Mouse (Mus musculus): ENCODE measurements around the gene 4930522H14Rik. TPM values are rescaled to one million over a fixed set of nuclear protein-coding genes. Genes with fewer than 3 reads are reported as not detected.
A peak's percentile ranks its signal among the peaks of the same experiment; 100 is the strongest.

Gene 4930522H14Rik
- polyA plus RNA-seq, 1 experiment from 2014 or later: not detected

DNA sequence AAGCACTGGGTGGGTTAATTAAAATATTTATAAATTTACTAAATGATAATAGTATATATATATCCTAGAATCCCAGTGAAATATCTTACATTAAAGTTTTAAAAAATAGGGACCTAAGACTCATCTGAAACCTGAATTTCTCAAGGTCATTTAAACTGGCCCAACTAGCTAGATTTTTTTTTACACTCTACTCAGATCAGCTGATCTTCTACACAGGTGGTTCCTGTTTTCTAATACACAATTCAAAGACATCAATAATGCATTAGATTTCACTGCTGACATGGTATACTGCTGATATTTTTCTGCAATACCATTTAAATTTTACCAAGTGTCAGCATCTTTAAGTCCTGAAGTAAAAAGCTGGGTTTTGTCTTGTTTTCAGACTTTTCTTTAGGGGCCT is 67.2 kb downstream of the 4930522H14Rik start:
- Histone ChIP-seq H3K9me3 (ENCODE audit: control insufficient read depth, low read length) (no peaks in the 10 kb centered on the region), H3K9ac (ENCODE audit: low read length) (no peak overlapping the region), H3K4me1 (replicated peaks; ENCODE audit: control insufficient read depth, insufficient read depth, low read length) (peaks cover 11% of the 10 kb centered on the region), H3K27ac (ENCODE audit: low read length) (no peak overlapping the region), H3K36me3 (ENCODE audit: control insufficient read depth, insufficient read depth, low read length) (no peaks in the 10 kb centered on the region), H3K4me3 (ENCODE audit: low read length) (no peak overlapping the region), H3K27me3 (ENCODE audit: control insufficient read depth, insufficient read depth, low read depth, low read length) (no peaks in the 10 kb centered on the region), H3K4me2 (ENCODE audit: low read depth, low read length) (no peak overlapping the region)
- no peak for ATAC-seq (ENCODE audit: low read depth)

DNA sequence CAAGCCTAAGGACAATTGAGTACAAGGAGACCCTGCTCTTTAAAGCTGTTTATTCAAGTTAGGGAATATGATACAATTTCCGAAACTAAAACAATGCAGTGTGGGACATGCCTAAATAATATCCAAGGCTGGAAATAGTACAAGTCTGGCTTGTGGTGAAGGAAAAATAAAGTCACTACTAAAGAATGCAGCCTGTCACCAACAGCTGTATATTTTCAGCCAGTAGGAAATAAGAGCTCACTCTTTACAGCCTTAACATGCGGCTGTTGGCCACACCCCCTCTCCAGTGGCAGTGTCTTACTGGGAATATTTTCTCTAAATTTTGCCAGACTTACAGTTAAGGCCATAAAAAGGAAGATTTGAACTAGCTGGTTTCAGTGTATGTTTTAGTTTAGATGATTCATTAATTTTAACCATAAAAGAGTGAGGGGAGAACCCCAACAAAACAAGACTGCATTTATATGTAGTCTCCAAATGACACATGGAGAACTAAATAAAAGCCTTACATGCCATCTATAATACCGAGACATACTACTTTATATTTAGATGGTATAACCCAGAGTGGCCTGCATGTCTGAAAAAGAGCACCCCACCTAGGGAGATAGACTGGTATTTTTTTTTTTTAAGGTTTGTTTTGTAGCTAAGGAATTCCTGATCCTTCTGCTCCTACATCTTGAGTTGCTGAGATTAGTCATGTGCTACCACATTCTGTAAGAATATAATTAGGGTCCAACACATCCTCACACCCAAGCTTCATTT is 70.5 kb downstream of the 4930522H14Rik start:
- H3K4me3 ChIP-seq (ENCODE audit: low read length): no peak overlapping the region
- H3K9ac ChIP-seq (ENCODE audit: low read length): no peak overlapping the region
- WGBS: 30% methylated on average over 3 of the region's 3 CpGs
- no peaks in the 10 kb centered on the region for H3K9me3 ChIP-seq (ENCODE audit: control insufficient read depth, low read length)
- H3K27me3 ChIP-seq (ENCODE audit: control insufficient read depth, insufficient read depth, low read depth, low read length): no peaks in the 10 kb centered on the region
- ATAC-seq (ENCODE audit: low read depth): peak; percentile 99
- peak overlapping the region; percentile 29 for H3K4me2 ChIP-seq (ENCODE audit: low read depth, low read length)
- peak overlapping the region; percentile 94 for H3K27ac ChIP-seq (ENCODE audit: low read length)
- peaks cover 11% of the 10 kb centered on the region for H3K4me1 ChIP-seq (replicated peaks; ENCODE audit: control insufficient read depth, insufficient read depth, low read length)
- no peaks in the 10 kb centered on the region for H3K36me3 ChIP-seq (ENCODE audit: control insufficient read depth, insufficient read depth, low read length)

DNA sequence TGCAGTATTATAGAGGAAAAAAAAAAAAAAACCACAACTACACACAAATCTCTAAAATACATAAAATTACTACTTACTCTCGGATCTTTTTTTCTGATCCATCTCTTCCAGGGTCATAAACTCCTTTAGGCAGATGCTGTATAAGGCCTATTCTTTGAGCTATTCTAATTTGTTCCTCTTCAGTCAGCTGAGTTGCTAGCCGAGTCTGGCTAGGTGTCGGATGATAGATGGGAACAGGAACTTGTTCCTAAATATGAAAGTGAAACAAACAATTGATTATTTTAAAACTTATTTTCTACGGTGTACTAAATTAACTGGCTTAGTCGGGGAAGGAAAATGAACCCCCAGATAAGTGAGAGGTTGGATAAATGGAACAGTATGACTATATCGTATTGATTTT is 74.3 kb downstream of the 4930522H14Rik start:
- no peak for ATAC-seq (ENCODE audit: low read depth)
- WGBS: 75% methylated on average over 6 of the region's 6 CpGs
- H3K4me2 ChIP-seq (ENCODE audit: low read depth, low read length): no peak overlapping the region
- H3K9me3 ChIP-seq (ENCODE audit: control insufficient read depth, low read length): no peaks in the 10 kb centered on the region
- peaks cover 9% of the 10 kb centered on the region for H3K4me1 ChIP-seq (replicated peaks; ENCODE audit: control insufficient read depth, insufficient read depth, low read length)
- no peak overlapping the region for H3K27ac ChIP-seq (ENCODE audit: low read length)
- no peaks in the 10 kb centered on the region for H3K27me3 ChIP-seq (ENCODE audit: control insufficient read depth, insufficient read depth, low read depth, low read length)
- no peak overlapping the region for H3K9ac ChIP-seq (ENCODE audit: low read length)
- H3K36me3 ChIP-seq (ENCODE audit: control insufficient read depth, insufficient read depth, low read length): peaks cover 2% of the 10 kb centered on the region
- no peak overlapping the region for H3K4me3 ChIP-seq (ENCODE audit: low read length)

Other genes with a start within 250 kb of the 4930522H14Rik start
- gene Ttc39a, start 124.7 kb downstream of the 4930522H14Rik start, polyA plus RNA-seq (2015; fragmentation: Nextera tagmentation; extraction: Ambion mirVana): 7.3 and 7.8 TPM in 2 replicates
- gene Rnf11, start 46.6 kb downstream of the 4930522H14Rik start, polyA plus RNA-seq (2015; fragmentation: Nextera tagmentation; extraction: Ambion mirVana): 35.9 and 36.2 TPM in 2 replicates
- gene Cdkn2c, start 135.9 kb upstream of the 4930522H14Rik start, polyA plus RNA-seq (2015; fragmentation: Nextera tagmentation; extraction: Ambion mirVana): 15.6 and 16.0 TPM in 2 replicates
- 17.5 and 20.9 TPM in 2 replicates for gene Faf1, start 145.3 kb upstream of the 4930522H14Rik start, polyA plus RNA-seq (2015; fragmentation: Nextera tagmentation; extraction: Ambion mirVana)